Mouse (Mus musculus) embryonic facial prominence, embryonic 14.5 days (tissue): Measurements from ENCODE around the gene Tbxas1. TPM values are rescaled to one million over a fixed set of nuclear protein-coding genes. Genes with fewer than 3 reads are reported as not detected.

Experiments used
- ATAC-seq: fragments of 200-750 bp; cut with Nextera tagmentation; 2 replicates; pipeline ENCODE4 v1.8.0; 2017; ENCODE audit warnings: low read depth, moderate number of reproducible peaks, moderate TSS enrichment
- DNase-seq: peaks from one replicate; pipeline ENCODE4 v3.0.0-alpha.2; 2015; ENCODE audit warnings: low spot score
- H3K27ac ChIP-seq: fragments of 300-500 bp; sonication (generic); replicated peaks from 2 replicates; pipeline ENCODE4 v1.5.1; 2014; ENCODE audit warnings: low read depth, mild to moderate bottlenecking, low read length, moderate library complexity
- H3K27me3 ChIP-seq: fragments of 300-500 bp; sonication (generic); replicated peaks from 2 replicates; pipeline ENCODE4 v1.6.1; 2014; ENCODE audit warnings: low read length; ENCODE audit not compliant: control insufficient read depth, insufficient read depth
- H3K36me3 ChIP-seq: fragments of 300-500 bp; sonication (generic); 2 replicates; pipeline ENCODE4 v1.6.1; 2014; ENCODE audit warnings: low read length, mixed read lengths; ENCODE audit not compliant: control insufficient read depth, insufficient read depth
- H3K4me1 ChIP-seq: fragments of 300-500 bp; sonication (generic); 2 replicates; pipeline ENCODE4 v1.6.1; 2014; ENCODE audit warnings: antibody characterized with exemption, low read length; ENCODE audit not compliant: control insufficient read depth, insufficient read depth
- H3K4me2 ChIP-seq: fragments of 300-500 bp; sonication (generic); 2 replicates; pipeline ENCODE4 v1.6.1; 2014; ENCODE audit warnings: low read depth, mild to moderate bottlenecking, low read length, moderate library complexity, mixed read lengths
- H3K4me3 ChIP-seq: fragments of 300-500 bp; sonication (generic); 2 replicates; pipeline ENCODE4 v1.5.1; 2014; ENCODE audit warnings: low read depth, mild to moderate bottlenecking, low read length
- H3K9ac ChIP-seq: fragments of 300-500 bp; sonication (generic); 2 replicates; pipeline ENCODE4 v1.6.1; 2014; ENCODE audit warnings: low read depth, mild to moderate bottlenecking, low read length, moderate library complexity, mixed read lengths
- H3K9me3 ChIP-seq: fragments of 300-500 bp; sonication (generic); 2 replicates; pipeline ENCODE4 v1.6.1; 2016; ENCODE audit warnings: low read length; ENCODE audit not compliant: control insufficient read depth
- WGBS: fragments of 180-500 bp; shearing (Covaris S2); extraction: QIAGEN DNeasy Blood & Tissue Kit; methylation state at CpG from one replicate; pipeline ENCODE4 v1.1.7; 2014; 5-methylcytosine and 5-hydroxymethylcytosine counted together
- polyA plus RNA-seq: library from polyadenylated mRNA; unstranded; fragments of >200 nt; fragmentation: Nextera tagmentation; extraction: Ambion mirVana; gene quantifications from 2 replicates; pipeline ENCODE4 v1.2.1, GENCODE M21; 2014

Gene Tbxas1
- polyA plus RNA-seq, 1 experiment from 2014 or later, result 4.2 TPM

DNA sequence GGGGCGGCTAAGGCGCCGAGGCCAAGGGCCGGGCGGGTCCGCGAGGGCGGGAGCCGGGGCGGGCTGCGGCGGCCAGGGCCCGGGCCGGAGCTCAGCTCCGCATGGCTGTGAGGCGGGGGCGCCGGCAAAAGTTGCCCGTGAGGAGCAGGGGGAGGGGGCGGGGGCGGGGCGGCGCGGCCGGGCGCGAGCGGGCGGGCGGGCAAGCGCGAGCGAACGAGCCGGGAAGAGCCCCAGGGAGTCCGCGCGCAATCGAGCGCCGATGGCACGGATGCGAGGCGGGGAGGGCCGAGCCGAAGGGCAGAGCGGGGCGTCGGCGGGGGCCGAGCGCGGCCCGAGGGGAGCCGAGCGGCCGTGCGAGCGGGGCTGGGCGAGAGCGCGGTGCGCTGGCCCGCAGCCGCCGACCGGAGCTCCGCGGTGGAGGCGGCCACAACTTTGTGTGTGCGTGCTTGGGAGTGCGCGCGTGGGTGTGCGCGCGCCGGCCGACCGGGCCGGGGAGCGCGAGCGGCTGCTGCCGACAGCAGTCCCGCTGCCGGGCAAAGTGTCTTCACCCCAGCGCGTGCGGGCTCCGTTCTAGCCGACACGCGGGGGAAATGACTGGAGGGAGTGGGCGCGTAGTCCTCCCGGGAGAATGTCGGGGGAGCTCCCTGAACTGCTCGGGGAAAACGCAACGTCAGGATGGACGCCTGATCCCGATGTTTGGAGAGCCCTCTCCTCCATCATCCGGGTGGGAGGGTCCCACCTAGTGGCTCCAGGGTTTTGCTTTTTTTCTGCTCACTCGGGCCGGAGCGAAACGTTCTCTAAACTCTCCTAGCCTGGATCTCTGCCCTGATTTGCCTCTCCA is 1.1 kb downstream of the Tbxas1 start, which contains the start of gene Hipk2:
Hipk2 (minus strand) TSS at position 95 of the 841 bp plus-strand sequence.
- under 1% methylated on average over 25 of the region's 108 CpGs for WGBS
- ATAC-seq (peak; percentile 95), DNase-seq (peak; percentile 95)
- no peaks in the 10 kb centered on the region for H3K36me3 ChIP-seq
- H3K4me3 ChIP-seq, result peak within 1 kb of the TSS; percentile 88
- H3K27me3 ChIP-seq, result no peaks in the 10 kb centered on the region
- no peaks in the 10 kb centered on the region; the same call in 1 of the 2 replicates for H3K4me1 ChIP-seq
- H3K9me3 ChIP-seq, result no peaks in the 10 kb centered on the region
- peak within 1 kb of the TSS; percentile 63 for H3K4me2 ChIP-seq
- peak within 1 kb of the TSS; percentile 98 for H3K9ac ChIP-seq
- peak within 1 kb of the TSS; percentile 92 for H3K27ac ChIP-seq

DNA sequence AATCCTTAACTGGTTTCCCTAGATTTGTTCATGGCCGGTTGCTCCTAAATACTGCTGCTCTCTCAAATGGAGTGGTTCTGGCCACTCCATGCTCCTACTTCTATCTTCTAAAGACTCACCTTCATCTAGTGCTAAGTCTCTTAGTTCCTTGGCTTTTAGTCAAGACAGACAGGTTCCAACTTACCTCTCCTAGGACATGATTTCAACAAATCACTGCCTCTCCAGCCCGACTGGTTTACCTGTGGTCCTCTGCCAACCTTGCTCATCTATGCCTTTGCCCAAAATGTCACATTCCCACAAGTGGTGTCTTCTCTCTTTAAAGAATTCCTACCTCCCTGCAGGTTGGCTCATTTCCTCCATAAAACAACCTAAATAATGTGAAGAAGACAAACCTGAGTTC is 2.5 kb downstream of the Tbxas1 start:
- Histone ChIP-seq H3K9ac (no peak overlapping the region), H3K27ac (no peak overlapping the region)
- 81% methylated on average over 2 of the region's 2 CpGs for WGBS

DNA sequence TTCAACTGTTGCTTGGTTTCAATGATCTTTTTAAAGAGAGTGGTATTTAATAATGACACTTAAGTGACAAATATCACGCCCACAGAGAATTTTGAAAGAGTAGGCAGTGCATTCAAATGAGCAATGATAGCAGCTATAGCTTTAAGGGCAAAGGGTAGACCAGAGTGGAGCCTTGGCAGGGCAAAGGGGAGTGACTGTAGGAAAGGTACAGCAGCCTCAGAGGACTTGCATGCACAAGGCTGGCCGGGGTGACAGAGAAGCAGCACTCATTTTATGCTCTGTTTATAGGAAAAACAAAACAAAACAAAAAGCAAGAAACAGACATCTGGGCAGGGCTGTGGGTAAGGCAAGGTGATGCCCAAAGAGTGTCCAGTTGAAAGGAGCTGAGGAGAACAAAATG is 6.3 kb downstream of the Tbxas1 start:
- Histone ChIP-seq H3K9ac (no peak overlapping the region), H3K4me2 (no peak overlapping the region), H3K9me3 (no peaks in the 10 kb centered on the region), H3K36me3 (no peaks in the 10 kb centered on the region), H3K4me3 (no peak overlapping the region), H3K4me1 (peaks cover 8% of the 10 kb centered on the region; the same call in 1 of the 2 replicates), H3K27ac (no peak overlapping the region), H3K27me3 (no peaks in the 10 kb centered on the region)
- no peak for DNase-seq
- WGBS, result 74% methylated on average over 2 of the region's 2 CpGs
- ATAC-seq, result no peak

More for the DNA sequence above, 2.5 kb downstream of the Tbxas1 start:
- H3K36me3 ChIP-seq, result no peaks in the 10 kb centered on the region
- no peaks in the 10 kb centered on the region; the same call in 1 of the 2 replicates for H3K4me1 ChIP-seq
- no peaks in the 10 kb centered on the region for H3K27me3 ChIP-seq
- DNase-seq, result no peak
- H3K4me2 ChIP-seq, result no peak overlapping the region
- H3K4me3 ChIP-seq, result no peak overlapping the region
- H3K9me3 ChIP-seq, result no peaks in the 10 kb centered on the region
- no peak for ATAC-seq

GRCm38 (mm10) chr6:38881975-38882374 is 6.8 kb downstream of the Tbxas1 start:
- Histone ChIP-seq H3K9me3 (no peaks in the 10 kb centered on the region), H3K27ac (no peak overlapping the region), H3K27me3 (no peaks in the 10 kb centered on the region), H3K4me1 (peaks cover 8% of the 10 kb centered on the region; the same call in 1 of the 2 replicates), H3K4me3 (no peak overlapping the region), H3K36me3 (no peaks in the 10 kb centered on the region), H3K4me2 (no peak overlapping the region), H3K9ac (no peak overlapping the region)
- ATAC-seq, result no peak
- 43% methylated on average over 6 of the region's 6 CpGs for WGBS
- no peak for DNase-seq

DNA sequence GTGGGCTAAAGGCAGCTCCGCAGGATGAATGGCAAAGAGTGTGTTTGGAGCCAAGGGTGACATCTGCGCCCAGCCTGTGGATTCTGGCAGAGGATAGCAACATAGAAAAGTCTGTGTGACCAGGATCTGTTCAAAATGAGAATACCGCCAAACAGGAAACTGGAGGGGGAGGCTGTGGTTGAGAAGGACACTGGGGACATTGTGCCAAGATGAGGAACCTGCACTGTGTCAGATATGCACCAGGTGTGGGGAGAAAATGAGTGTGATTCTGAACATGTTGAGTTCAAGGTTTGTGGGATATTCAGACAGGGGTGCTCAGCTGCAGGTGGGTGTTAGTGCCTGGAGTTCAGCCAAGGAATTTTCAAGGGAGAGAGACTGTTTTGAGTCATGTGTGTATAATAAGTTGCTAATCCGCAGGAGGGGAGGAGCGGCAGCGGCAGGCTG is 7.5 kb downstream of the Tbxas1 start:
- Histone ChIP-seq H3K4me2 (no peak overlapping the region; the same call in 1 of the 2 replicates), H3K4me3 (no peak overlapping the region), H3K9ac (no peak overlapping the region), H3K4me1 (peaks cover 8% of the 10 kb centered on the region; the same call in 1 of the 2 replicates), H3K27me3 (no peaks in the 10 kb centered on the region), H3K27ac (no peak overlapping the region), H3K9me3 (no peaks in the 10 kb centered on the region), H3K36me3 (no peaks in the 10 kb centered on the region)
- 33% methylated on average over 6 of the region's 6 CpGs for WGBS
- DNase-seq (peak; percentile 62), ATAC-seq (peak; percentile 68)

- DNase-seq (no peak), ATAC-seq (no peak)
- WGBS, result 60% methylated on average over 3 of the region's 3 CpGs
- H3K4me1 ChIP-seq, result peaks cover 8% of the 10 kb centered on the region; the same call in 1 of the 2 replicates
- no peak overlapping the region for H3K9ac ChIP-seq
- no peak overlapping the region for H3K4me2 ChIP-seq
- no peaks in the 10 kb centered on the region for H3K36me3 ChIP-seq
- H3K4me3 ChIP-seq, result no peak overlapping the region
- H3K27ac ChIP-seq, result no peak overlapping the region
- H3K9me3 ChIP-seq, result no peaks in the 10 kb centered on the region
- H3K27me3 ChIP-seq, result no peaks in the 10 kb centered on the region
These were observed 9.3 kb downstream of the Tbxas1 start for GRCm38 (mm10) chr6:38884482-38884881.

DNA sequence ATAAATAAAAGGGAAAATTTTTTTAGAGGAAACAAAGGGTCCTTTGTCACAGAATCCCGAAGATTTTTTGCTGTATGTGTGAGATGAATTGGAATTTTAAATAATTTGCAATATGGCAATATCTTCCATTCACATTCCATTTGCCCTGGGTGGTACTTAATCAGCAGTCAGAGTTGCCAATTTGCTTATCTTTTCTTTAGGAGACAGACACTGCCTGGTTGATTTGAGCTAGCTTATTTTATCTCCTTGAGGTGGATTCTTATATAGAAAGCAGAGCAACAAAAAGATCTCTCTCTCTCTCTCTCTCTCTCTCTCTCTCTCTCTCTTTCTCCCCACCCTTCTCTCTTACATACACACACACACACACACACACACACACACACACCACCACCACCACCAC is 9.9 kb downstream of the Tbxas1 start:
- no peak overlapping the region for H3K4me2 ChIP-seq
- H3K9me3 ChIP-seq, result no peaks in the 10 kb centered on the region
- H3K36me3 ChIP-seq, result no peaks in the 10 kb centered on the region
- no peak overlapping the region for H3K27ac ChIP-seq
- no peak for ATAC-seq
- H3K4me1 ChIP-seq, result peaks cover 8% of the 10 kb centered on the region; the same call in 1 of the 2 replicates
- H3K4me3 ChIP-seq, result no peak overlapping the region
- WGBS, result 67% methylated on average over 1 of the region's 1 CpGs
- no peak overlapping the region for H3K9ac ChIP-seq
- no peak for DNase-seq
- H3K27me3 ChIP-seq, result no peaks in the 10 kb centered on the region

GRCm38 (mm10) chr6:38887436-38887835 is 12.2 kb downstream of the Tbxas1 start:
- H3K36me3 ChIP-seq, result no peaks in the 10 kb centered on the region
- no peak for DNase-seq
- H3K27me3 ChIP-seq, result no peaks in the 10 kb centered on the region
- H3K27ac ChIP-seq, result no peak overlapping the region
- no peaks in the 10 kb centered on the region for H3K9me3 ChIP-seq
- no peak for ATAC-seq
- H3K4me1 ChIP-seq, result peaks cover 8% of the 10 kb centered on the region; the same call in 1 of the 2 replicates
- 78% methylated on average over 4 of the region's 4 CpGs for WGBS
- no peak overlapping the region for H3K4me3 ChIP-seq
- H3K9ac ChIP-seq, result no peak overlapping the region
- no peak overlapping the region for H3K4me2 ChIP-seq
